Mouse (Mus musculus) olfactory bulb, adult 2 months (tissue): ENCODE measurements around the gene Rbm47.

Experiments
- CTCF ChIP-seq: fragments of 200-500 bp; IDR thresholded peaks from 2 replicates; pipeline ENCODE4 v1.5.1; 2012; ENCODE audit warnings: low read depth, mild to moderate bottlenecking, low read length, moderate library complexity; ENCODE audit not compliant: insufficient read depth
- POLR2A ChIP-seq: fragments of 200-500 bp; IDR thresholded peaks from 2 replicates; pipeline ENCODE4 v1.6.1; 2012; ENCODE audit warnings: mild to moderate bottlenecking, low read depth, low read length, moderate library complexity; ENCODE audit not compliant: insufficient read depth

GRCm38 (mm10) chr5:66191185-66191503 lies 18.2 kb upstream of the Rbm47 start:
- TF ChIP-seq CTCF (no peak), POLR2A (no peak)
